Mouse (Mus musculus) erythroblast, embryonic 14.5 days (primary cell): ENCODE data around the gene Sgip1.

Experiments used
- GATA1 ChIP-seq: IDR thresholded peaks from 2 replicates; pipeline ENCODE4 v1.6.1; 2012; ENCODE audit warnings: low read length, inconsistent platforms, mixed read lengths
- TAL1 ChIP-seq: IDR thresholded peaks from 3 replicates; pipeline ENCODE4 v1.6.1; 2012; ENCODE audit warnings: low read length, inconsistent platforms, mixed read lengths

DNA sequence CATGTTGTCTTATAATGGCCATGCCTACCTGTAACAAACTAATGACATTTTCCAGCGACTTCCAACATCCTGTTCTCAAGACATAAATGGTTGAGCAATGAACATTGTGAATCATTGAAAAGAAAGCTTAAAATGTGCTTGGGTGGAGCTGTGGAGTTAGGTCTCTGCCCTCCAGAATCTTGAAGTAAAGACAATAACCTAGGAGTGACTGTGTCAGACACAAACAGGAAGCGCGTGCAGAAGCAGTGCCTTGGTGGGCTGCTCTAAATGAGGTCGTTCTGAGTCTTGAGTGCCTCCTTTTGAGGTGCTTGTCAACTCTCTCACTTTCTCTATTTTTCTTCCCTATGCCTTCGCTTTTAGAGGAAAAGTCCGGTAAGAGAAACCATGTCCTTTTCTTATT, 159.1 kb downstream of the Sgip1 start:
- TF ChIP-seq GATA1: no peak
- TF ChIP-seq TAL1: no peak
